Mouse (Mus musculus): Measurements from ENCODE around the gene Gm34653.
"Not testable (repeated sequence)": the region's sequence is repeated elsewhere in the genome, so short reads cannot be mapped to it uniquely, and the experiment has no call there.

Gene Gm34653

GRCm38 (mm10) chr2:34818492-34818891, 14.3 kb upstream of the Gm34653 start:
- no peak for DNase-seq (ENCODE audit: low spot score)

GRCm38 (mm10) chr2:34825827-34826459, 6.9 kb upstream of the Gm34653 start, which contains the start of gene Fbxw2:
TSS of gene Fbxw2 (minus strand) at chr2:34826311.
- DNase-seq (ENCODE audit: low spot score), result peak; percentile 84

DNA sequence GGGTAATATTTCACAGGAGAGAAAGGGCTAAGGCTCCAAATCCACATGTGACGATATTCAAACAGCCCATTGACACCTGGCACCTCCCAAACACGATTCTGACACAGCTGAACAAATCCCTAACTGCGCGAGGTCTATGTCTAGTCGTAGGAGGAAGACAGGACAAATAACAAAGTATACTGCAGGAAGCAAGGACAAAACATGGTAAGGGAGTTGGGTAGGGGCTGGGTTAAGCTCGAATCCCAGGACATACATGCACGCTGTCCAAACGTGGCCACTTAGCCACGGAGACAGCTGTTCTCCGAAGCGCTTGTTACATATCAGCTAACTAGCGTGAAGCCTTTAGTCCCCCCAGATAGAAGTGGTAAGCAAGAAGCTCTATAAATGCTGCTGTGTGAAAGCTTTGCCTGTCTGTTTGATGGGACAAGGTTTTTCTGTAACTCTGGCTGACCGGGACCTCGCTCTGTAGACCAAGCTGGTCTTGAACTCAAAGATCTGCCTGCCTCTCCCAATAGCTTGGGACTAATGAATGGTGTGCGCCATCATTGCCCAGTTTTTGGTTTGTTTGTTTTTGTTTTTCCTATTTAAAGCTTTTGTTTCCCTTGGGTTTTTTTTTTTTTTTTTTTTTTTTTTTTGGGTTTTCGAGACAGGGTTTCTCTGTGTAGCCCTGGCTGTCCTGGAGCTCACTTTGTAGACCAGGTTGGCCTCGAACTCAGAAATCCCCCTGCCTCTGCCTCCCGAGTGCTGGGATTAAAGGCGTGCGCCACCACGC, 6.2 kb upstream of the Gm34653 start:
- no peak for DNase-seq (ENCODE audit: low spot score)

DNA sequence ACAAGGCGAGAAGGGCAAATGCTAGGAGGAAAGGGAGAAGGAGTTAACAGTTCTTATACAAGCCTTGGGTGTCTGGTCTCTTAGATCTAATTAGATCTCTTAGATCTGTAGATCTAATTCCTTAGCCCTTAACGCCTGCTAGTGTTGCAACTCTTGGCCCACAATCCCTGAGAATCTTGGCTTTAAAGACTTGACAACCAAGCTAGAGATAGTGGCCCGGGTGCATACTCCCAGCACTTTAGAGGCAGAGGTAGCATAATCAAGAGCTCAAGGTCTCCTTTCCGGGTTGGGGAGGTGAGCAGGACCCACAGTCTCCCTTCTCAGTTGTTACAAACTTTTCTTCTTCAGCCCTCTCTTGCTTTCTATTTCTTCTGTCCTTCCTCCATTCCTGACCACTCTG, 5.2 kb upstream of the Gm34653 start:
- no peak for DNase-seq (ENCODE audit: low spot score)

DNA sequence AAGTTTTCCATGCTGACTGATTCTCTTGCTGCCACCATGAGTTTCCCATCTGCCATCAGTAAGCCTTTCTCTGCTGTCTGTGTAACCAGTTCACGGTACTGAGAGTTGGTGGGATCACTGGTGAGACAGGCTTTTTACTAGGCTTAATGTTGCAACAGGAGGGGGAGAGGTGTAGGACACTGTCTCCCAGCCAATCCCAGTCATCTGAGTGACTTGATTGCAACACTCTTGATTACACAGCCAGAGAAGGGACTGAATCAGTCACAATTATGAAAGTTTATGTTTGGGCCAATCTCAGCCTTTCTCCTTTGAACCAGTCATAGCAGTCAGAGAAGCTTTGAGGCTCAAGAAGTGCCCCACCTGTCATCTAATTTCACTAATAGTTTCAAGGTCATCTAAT, 4.8 kb upstream of the Gm34653 start:
- no peak for DNase-seq (ENCODE audit: low spot score)

DNA sequence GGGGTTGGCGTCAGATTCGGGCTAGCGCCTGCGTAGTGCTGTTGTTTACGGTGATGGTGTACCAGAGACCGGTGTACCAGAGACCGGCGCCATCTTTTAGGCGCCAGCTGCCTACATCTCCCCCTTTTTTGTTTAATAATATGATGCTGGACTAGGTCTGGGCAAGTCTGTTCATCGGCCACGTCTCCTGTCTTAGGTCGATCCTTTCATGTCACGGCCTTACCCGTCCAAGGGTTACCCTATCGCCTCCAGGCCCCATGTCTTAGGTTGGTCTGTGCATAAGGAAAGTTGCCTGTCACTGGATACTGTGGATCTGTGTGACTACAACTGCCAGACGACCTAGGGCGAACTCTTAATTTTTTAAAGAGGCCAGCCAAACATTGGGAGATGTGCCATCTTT, 2.7 kb upstream of the Gm34653 start:
- DNase-seq (ENCODE audit: low spot score), result not testable (repeated sequence)

DNA sequence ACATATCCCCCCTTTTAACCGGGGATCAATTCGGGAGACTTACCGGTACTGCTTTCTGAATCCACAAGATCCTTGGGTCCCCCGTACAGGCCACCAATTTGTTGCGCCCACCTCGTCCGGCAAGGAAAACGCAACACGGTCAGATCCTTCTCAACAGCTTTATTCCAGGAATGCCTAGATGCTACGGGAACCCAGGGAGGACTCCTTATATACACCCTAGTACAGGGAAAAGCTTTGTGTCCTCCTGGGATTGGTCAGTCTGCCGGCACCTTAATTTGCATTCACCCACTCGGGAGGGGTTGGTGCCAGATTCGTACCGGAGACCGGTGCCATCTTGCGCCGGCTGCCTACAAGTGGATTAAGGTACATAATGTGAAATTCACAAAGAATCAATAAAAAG, 817 bp downstream of the Gm34653 start:
- DNase-seq (ENCODE audit: low spot score), result no peak

- no peak for DNase-seq (ENCODE audit: low spot score)
These were observed 2.9 kb downstream of the Gm34653 start for GRCm38 (mm10) chr2:34835669-34836068.

DNA sequence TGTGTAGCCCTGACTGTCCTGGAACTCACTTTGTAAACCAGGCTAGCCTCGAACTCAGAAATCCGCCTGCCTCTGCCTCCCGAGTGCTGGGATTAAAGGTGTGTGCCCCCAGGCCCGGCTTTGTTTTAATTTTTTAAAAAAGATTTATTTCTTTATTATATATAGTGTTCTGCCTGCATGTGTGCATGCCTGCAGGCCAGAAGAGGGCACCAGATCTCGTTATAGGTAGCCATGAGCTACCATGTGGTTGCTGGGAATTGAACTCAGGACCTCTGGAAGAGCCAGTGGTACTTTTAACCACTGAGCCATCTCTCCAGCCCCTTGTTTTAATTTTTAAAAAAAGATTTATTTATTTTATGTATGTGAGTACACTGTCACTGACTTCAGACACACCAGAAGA, 7.3 kb downstream of the Gm34653 start:
- not testable (repeated sequence) for DNase-seq (ENCODE audit: low spot score)

- DNase-seq (ENCODE audit: low spot score), result no peak
These were observed 8.9 kb downstream of the Gm34653 start for GRCm38 (mm10) chr2:34841706-34842105.

GRCm38 (mm10) chr2:34843211-34843939, 10.6 kb downstream of the Gm34653 start:
- DNase-seq (ENCODE audit: low spot score), result no peak

GRCm38 (mm10) chr2:34847702-34848101, 14.9 kb downstream of the Gm34653 start:
- no peak for DNase-seq (ENCODE audit: low spot score)

DNA sequence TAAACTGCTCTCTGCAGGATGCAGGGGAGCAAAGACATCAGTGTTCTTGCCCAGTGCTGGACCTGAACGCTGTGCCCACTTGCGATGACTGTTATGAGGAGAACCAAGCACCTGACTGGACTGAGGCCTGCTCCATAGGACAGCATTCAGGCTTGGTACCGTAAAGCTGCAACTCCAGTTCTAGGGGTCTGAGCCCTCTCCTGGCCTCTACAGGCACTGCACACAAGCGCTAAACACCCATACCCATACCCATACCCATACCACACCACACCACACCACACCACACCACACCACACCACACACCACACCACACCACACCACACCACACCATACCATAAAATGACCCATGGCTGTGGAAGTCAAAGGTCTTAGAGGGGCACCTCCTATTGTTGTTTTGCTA, 22.5 kb downstream of the Gm34653 start:
- DNase-seq (ENCODE audit: low spot score), result no peak

- no peak for DNase-seq (ENCODE audit: low spot score)
These were observed 24.9 kb downstream of the Gm34653 start for GRCm38 (mm10) chr2:34857728-34858127.

DNA sequence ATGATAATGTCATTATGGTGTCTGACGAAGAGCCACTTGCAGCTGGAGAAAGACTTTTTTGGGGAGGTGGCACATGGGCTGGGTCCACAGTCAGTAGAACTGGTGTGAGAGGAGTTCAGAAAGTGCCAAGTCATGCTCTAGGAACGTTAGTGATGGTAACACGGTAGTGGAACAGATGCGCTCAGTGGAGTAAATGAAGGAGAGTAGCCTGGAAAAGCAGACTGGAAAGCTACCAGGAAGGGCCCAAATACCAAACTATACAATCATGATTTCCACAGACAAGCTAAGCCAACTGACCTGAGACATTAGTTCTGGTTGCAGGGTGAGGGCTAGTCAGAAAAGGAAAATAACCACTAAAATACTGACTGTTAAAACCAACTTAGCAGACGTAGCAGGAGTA, 36.9 kb downstream of the Gm34653 start:
- DNase-seq (ENCODE audit: low spot score), result peak; percentile 57

GRCm38 (mm10) chr2:34870520-34871474, 38.0 kb downstream of the Gm34653 start:
- peak; percentile 96 for DNase-seq (ENCODE audit: low spot score)

DNA sequence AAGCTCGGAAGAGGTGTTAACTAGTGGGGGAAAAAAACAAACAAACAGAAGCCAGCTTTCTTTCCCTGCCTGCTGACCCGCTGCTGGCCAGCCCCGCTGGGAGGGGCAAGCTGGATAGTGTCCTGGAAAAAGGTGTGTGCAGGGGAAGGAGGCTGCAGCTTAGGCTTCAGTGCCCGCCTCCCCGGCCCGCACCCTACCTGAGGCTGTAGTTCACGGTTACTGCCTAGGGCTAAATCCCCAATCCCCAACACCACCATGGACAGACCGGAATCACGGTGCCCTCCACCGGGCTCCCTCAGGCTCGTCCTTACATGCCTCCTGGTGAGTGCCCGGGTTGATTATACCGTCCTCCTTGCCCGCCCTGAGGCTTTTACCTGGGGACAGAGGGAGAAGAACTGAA, 41.5 kb downstream of the Gm34653 start, which contains the start of gene Cutal:
Gene Cutal, plus strand, starts transcription at position 126 of the 400 bp plus-strand sequence.
- DNase-seq (ENCODE audit: low spot score), result no peak

GRCm38 (mm10) chr2:34874816-34875345, 42.1 kb downstream of the Gm34653 start, which contains the start of gene Psmd5:
TSS of gene Psmd5 (minus strand) at chr2:34874968.
- no peak for DNase-seq (ENCODE audit: low spot score)

DNA sequence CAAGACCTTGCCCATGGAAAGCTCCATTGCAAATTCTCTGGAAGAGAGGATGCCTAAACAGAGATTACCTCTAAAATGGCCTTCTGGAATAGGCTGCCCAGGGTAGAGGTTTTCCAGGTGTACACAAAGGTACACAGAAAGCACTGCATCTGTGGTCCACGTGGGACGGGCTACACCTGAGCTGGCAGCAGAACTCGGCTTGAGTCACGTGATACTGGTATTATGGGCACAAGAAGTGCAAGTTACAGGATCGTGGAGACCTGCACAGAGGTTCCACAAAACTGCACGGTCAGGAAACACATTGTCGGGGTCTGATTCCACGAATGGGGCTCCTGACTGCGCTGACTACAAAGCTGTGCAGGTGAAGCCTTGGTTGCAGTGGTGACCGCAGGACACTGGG, 47.2 kb downstream of the Gm34653 start:
- no peak for DNase-seq (ENCODE audit: low spot score)

- DNase-seq (ENCODE audit: low spot score), result no peak
These were observed 50.0 kb downstream of the Gm34653 start for GRCm38 (mm10) chr2:34882757-34883156.

GRCm38 (mm10) chr2:34883190-34883589, 50.4 kb downstream of the Gm34653 start:
- DNase-seq (ENCODE audit: low spot score), result no peak

Data from spleen, adult 12 weeks (tissue).